Mouse (Mus musculus): ENCODE data around the gene Ssx9. TPM values are rescaled to one million over a fixed set of nuclear protein-coding genes. Genes with fewer than 3 reads are reported as not detected.
"Not testable (repeated sequence)": the region's sequence is repeated elsewhere in the genome, so short reads cannot be mapped to it uniquely, and the experiment has no call there.

Ssx9 gene
- not detected in 3 replicates for total RNA-seq (2017)

DNA sequence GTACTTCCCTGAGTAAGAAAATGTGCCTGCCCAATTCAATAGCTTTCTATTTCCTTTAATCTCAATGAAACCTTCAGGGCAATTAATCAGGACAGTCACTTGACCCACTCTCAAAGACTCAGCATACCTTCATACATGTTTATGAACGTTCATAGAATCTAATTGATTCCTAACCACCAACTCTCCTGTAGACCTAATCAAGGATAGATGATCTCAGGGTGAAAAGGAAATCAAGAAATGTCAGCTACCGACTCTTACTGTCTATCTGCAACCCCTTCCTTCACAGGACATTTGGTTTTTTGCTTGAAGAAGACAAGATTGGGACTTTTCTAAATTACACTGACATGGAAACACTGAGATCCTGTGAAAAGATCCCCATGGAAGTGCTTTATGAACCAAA, at the start of gene Ssx9:
Gene Ssx9, plus strand, starts transcription at position 301 of the 400 bp plus-strand sequence.
- not testable (repeated sequence) for ATAC-seq (replicated peaks; ENCODE audit: insufficient number of reproducible peaks, low FRiP score, low TSS enrichment, poor library complexity, severe bottlenecking)

DNA sequence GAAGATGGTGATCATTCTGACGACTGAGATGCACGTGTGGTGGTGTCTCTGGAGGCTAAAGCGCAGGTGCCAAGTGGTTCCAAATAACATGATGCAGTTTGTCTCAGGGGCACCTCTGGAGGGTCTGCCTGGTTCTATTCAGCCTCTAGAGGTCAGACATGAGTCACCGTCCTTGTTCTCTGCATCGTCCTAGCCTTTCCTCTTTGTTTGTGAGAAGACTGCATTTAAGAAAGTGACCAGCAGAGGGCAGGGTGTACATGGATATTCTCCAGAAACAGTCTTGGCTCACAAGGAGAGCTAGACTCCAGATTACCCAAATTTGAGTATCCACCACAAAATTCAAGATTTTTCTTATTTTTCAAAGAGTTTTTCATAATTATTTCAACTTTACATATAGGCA, 15.3 kb upstream of the Ssx9 start:
- no peak for ATAC-seq (replicated peaks; ENCODE audit: insufficient number of reproducible peaks, low FRiP score, low TSS enrichment, poor library complexity, severe bottlenecking)

DNA sequence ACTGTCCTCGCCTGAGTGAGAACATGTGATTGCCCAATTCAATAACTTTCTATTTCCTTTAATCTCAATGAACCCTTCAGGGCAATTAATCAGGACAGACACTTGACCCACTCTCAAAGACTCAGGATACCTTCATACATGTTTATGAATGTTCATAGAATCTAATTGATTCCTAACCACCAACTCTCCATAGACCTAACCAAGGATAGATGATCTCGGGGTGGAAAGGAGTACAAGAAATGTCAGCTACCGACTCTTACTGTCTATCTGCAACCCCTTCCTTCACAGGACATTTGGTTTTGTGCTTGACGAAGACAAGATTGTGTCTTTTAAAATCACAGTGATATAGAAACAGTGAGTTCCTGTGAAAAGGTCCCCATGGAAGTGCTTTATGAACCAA, 55.2 kb downstream of the Ssx9 start, which contains the start of gene Ssxb5:
Gene Ssxb5, plus strand, starts transcription at position 301 of the 400 bp plus-strand sequence.
- not testable (repeated sequence) for ATAC-seq (replicated peaks; ENCODE audit: insufficient number of reproducible peaks, low FRiP score, low TSS enrichment, poor library complexity, severe bottlenecking)

Other genes starting within 250 kb of the Ssx9 start
- gene Gm14459, start 223.5 kb upstream of the Ssx9 start, total RNA-seq (2017), result not detected in 3 replicates
- not detected in 3 replicates for gene Ssxb6, start 200.2 kb upstream of the Ssx9 start, total RNA-seq (2017)
- not detected in 3 replicates for gene Ssxb3, start 156.6 kb upstream of the Ssx9 start, total RNA-seq (2017)
- gene Ssxb8, start 57.6 kb upstream of the Ssx9 start, total RNA-seq (2017), result not detected in 3 replicates
- not detected in 3 replicates for gene Ssxb5, start 55.3 kb downstream of the Ssx9 start, total RNA-seq (2017)
- not detected in 3 replicates for gene Gm6592, start 95.6 kb downstream of the Ssx9 start, total RNA-seq (2017)
- not detected in 3 replicates for gene Gm5751, start 125.8 kb downstream of the Ssx9 start, total RNA-seq (2017)
- 0.48 to 1.2 TPM (median 0.49 TPM) in 3 replicates for gene B630019K06Rik, start 143.9 kb downstream of the Ssx9 start, total RNA-seq (2017)
- gene Fthl17b, start 214.5 kb downstream of the Ssx9 start, total RNA-seq (2017), result not detected in 3 replicates
- not detected in 3 replicates for gene Fthl17c, start 228.1 kb downstream of the Ssx9 start, total RNA-seq (2017)
- gene Fthl17d, start 238.3 kb downstream of the Ssx9 start, total RNA-seq (2017), result not detected in 3 replicates